Mouse (Mus musculus): Measurements from ENCODE around the gene Anapc4.

Anapc4 gene

DNA sequence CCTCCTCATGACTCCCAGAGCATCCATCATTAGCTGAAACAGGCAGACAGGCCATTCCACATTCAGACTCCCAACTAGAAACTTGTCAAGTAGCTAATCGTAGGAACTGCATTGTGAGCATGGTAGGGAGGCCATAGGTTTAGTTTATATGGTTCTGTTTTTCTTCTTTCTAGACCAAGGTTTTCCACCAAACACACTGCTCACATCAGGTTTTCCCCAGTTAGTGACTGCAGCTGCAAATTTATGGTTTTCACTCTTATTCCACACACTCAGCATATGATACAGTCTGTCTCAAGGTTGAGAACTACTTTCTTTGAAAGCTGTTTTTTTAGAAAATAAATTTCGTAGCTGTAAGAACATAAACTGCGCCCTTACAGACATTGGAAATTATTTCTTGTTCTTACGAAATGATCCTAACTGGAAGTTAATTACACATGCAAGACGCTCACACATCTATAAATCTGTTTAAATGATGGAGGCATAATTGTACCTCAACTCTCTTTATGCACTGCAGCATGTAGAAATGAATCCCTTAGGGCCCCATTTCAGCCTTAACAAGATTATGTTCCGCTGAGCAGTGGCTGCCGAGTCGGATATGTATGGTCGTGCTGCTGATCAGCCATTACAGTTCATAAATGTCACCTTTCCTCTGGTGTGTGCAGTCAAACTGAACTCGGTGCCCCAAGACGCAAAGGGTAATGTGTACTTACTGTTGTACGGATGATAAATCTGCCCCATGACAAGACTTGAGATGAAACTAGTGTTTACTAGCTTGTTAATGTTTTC is 35.3 kb downstream of the Anapc4 start:
- no peak for DNase-seq (ENCODE audit: low read depth, low spot score)

DNA sequence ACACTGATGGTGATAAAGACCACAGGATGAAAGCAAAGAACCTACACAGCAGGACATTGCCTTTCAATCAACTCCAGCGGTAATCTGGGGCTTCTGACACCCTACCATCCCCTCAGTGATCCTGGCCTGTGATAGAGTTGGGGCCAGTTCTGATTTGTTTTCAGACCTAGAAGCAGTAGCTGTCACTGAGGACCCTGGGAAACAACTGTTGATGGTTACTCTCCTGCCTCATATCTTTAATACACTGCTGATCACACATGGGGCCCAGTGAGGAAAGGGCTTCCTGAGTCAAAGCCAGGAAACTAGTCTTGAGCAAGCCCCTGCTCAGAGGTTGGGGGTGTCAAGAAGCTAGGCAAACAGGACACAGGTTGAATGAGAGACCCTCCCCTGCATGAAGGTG is 37.6 kb downstream of the Anapc4 start:
- no peak for DNase-seq (ENCODE audit: low read depth, low spot score)

- no peak for DNase-seq (ENCODE audit: low read depth, low spot score)
Observed at GRCm38 (mm10) chr5:52871986-52872385, 38.2 kb downstream of the Anapc4 start.

DNA sequence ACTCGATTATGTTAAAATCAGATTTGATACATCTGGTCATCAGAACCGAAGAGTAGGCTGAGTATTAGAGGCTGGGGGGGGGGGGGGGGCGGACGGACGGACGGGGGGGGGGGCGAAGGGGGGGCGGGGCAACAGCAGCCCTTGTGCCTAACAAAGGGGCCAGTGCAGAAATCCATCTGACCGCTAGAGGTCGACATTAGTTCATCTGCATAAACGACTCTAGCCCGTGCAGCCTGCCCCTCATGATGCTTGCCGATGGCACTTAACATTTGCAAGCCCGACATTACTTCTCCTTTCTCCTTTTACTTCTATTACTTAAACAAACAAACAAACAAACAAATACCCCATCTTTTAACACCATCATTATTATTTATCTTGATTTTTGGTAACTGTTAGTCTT is 45.0 kb downstream of the Anapc4 start:
- DNase-seq (ENCODE audit: low read depth, low spot score) = peak; percentile 63

- no peak for DNase-seq (ENCODE audit: low read depth, low spot score)
Observed at GRCm38 (mm10) chr5:52879926-52880325, 46.1 kb downstream of the Anapc4 start.

- no peak for DNase-seq (ENCODE audit: low read depth, low spot score)
Observed at GRCm38 (mm10) chr5:52882446-52882845, 48.6 kb downstream of the Anapc4 start.

- DNase-seq (ENCODE audit: low read depth, low spot score) = peak; percentile 23
Observed at GRCm38 (mm10) chr5:52887085-52887484, 53.3 kb downstream of the Anapc4 start.

DNA sequence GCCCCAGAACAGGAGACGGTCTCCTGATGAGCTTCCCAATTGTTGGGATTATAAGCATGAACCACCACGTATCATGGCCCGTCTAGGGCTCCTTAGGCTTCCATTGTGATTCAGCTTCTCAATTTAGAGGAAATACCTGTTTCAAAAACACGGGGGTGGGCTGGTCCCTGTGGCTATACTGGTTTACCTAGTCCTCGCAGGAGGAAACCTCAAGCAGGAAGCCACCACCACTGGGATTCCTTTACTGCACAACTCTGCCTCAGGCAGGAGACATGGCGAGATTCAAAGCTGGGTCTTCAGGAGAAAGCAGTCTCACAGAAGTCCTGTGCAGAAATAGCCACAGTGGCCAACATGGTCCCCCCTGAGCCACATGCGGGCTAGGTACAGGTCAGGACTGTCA is 56.1 kb downstream of the Anapc4 start:
- no peak for DNase-seq (ENCODE audit: low read depth, low spot score)

DNA sequence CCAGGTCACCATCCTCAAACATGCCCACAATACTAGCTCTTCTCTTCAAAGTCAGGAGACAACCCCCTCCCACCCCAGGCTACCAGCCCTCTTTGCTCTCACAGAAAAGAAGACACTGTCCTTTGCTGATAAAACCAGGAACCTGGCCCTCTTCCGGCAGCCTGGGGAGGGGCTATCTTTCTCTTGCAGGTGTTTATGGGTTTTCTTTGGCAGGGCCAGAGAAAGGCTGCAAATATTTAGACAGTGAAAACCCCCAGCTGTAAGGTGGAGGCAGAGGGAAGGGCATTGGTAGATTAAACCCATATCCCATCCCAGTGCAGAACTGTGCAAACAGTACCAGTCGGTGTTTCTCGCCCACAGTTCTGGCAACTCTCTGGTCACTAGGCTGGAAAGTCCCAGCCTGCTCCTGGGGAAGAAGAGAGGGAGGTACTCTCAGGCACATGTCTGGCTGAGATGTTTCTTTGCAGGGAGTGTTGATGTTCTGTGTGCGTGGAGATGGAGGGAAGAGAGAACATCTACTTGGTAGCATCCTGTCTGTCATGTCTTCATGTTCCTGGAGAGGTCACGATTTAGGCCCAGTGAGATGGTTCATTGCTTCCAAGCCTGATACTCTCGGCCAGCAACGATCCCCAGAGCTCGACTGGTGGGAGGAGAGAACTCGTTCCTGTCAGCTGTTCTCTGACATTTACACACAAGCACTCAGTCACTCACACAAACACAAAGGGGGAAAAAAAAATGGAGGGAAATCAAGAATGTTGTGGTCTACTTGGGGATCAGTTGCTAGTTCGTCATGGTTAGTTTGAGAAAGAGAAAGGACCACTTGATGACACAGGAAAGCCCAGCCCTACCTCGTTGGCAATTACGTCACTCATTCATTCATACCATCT is 58.4 kb downstream of the Anapc4 start:
- no peak for DNase-seq (ENCODE audit: low read depth, low spot score)

DNA sequence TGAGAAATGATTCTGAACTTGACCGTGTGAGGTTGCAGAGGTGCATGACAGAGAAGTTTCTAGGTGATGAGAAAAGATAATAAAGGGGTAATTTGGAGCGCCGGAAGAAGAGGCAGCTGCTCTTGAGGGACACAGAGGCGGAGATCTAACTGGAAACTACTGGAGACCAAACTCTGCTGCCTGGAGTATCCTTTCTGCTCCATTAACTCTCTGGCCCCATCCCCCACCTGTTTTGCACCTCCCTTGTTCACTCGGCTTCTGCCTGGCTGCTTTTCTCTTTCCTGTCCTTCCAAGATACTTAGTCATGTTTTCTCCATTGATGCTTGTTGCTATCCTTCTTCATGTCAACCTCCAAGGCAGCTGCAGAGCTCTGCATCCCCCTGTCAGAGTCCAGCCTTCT is 60.1 kb downstream of the Anapc4 start:
- no peak for DNase-seq (ENCODE audit: low read depth, low spot score)

GRCm38 (mm10) chr5:52904246-52904645 is 70.4 kb downstream of the Anapc4 start:
- no peak for DNase-seq (ENCODE audit: low read depth, low spot score)

GRCm38 (mm10) chr5:52904671-52905070 is 70.9 kb downstream of the Anapc4 start:
- DNase-seq (ENCODE audit: low read depth, low spot score) = no peak

DNA sequence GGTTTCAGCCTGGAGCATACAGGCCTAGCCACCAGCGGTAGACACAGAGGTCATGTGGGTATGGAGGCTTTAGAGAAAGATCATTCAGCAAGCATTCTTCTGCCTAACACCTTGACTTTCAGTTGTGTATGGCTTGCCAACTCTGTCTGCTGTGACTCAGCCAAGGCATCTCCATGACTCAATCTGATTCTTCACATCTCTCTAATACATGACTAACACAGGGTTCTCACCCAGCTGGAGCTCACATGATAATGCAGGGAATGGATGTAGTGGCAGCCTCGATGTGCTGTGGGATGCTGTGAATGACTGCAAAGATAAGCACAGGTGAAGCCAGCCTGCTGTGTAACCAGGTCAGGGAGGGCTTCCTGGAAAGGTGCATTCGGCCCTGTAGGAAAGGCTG is 74.4 kb downstream of the Anapc4 start:
- DNase-seq (ENCODE audit: low read depth, low spot score) = no peak

- DNase-seq (ENCODE audit: low read depth, low spot score) = no peak
Observed at GRCm38 (mm10) chr5:52910159-52910591, 76.4 kb downstream of the Anapc4 start.

- DNase-seq (ENCODE audit: low read depth, low spot score) = no peak
Observed at GRCm38 (mm10) chr5:52911286-52911870, 77.6 kb downstream of the Anapc4 start.

DNA sequence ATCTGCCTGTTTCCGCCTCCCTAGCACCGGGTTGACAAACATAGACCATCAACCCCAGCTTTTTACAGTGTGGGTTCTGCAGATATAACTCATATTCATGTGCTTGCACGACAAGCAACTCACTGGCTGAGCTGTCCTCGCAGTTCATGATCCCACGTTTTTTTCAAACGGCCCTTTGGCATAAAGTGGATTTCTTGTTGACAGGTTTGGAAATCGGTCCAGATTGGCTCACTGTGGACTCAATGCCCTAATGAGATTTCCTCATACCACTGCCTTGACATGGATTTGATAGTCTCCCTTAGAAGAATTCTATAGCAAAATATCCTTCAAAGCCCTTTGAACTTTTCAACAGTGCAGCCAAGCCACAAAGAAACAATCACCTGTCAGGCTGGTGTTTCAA is 79.9 kb downstream of the Anapc4 start:
- no peak for DNase-seq (ENCODE audit: low read depth, low spot score)

- no peak for DNase-seq (ENCODE audit: low read depth, low spot score)
Observed at GRCm38 (mm10) chr5:52916186-52916585, 82.4 kb downstream of the Anapc4 start.

Measured in embryo, embryonic 11.5 days (tissue).